Mouse (Mus musculus): Measurements from ENCODE around the gene Ppib.

The Ppib gene

DNA sequence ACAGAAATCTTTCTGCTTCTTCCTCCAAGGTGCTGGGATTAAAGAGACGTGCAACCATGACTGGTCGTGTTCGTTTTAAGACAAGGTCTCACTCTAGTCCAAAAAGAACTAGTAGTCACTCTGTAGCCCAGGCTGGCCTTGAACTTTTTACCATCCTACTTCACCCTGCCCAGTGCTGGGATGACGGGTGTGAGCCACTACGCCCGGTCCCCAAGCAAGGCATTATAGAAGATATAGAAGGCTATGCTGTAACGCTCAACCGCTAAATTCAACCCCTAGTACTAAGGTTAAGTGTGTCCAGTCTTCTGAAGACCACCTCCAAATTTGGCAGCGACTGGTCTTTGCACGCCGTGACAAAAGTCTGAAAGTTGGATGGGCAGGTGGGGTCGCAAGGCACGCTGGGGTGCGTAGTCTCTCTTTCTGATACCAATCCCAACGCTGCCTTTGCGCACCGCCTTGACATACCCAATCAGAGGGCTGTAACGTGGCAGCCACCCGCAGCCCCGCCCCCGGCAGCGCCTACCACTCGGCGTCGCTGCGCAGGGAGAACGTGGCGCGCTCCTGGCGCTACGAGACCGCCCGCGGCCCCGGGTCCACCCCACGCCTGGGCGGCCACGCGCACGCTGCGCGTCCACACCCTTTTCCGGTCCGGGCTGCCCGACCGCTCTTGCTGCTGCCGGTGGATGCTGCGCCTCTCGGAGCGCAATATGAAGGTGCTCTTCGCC lies at the start of gene Ppib:
Gene Ppib (plus strand): TSS at position 640 of the 725 bp plus-strand sequence.
- DNase-seq (ENCODE audit: low read depth, low spot score), result peak; percentile 93

DNA sequence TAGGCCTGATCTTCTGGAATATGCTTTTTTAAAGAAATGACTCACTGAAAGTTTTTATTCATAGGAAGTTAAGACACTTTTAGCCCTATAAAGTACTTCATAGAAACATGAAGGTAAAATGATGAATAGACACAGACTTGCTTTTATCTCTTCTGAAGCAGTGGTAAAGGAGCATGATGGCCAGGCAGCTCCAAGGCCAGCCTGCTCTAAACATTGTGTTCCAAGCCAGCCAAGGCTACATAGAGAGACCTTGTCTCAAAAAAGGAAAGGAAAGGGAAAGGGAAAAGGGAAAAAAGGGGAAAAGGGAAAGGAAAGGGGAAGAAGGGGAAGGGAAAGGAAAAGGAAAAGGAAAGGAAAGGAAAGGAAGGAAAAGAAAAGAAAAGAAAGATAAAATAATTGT lies 39.4 kb upstream of the Ppib start:
- DNase-seq (ENCODE audit: low read depth, low spot score), result no peak

DNA sequence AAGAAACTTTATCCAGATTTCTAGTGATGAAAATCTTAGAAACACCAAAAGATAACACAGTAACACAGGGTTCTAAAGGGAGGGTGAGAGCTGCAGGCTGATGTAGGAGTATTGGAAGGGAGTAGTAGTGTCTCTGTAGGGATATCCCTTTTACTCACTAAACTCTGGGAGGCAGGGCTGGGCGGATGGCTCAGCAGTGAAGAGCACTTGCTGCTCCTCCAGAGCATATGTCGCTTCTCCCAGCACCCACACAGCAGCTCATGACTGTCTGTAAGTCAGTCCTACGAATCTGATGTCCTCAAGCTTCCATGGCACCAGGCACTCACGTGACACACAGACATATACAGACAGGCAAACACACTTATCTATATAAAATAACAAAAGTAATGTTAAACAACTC lies 21.9 kb upstream of the Ppib start:
- DNase-seq (ENCODE audit: low read depth, low spot score), result no peak

DNA sequence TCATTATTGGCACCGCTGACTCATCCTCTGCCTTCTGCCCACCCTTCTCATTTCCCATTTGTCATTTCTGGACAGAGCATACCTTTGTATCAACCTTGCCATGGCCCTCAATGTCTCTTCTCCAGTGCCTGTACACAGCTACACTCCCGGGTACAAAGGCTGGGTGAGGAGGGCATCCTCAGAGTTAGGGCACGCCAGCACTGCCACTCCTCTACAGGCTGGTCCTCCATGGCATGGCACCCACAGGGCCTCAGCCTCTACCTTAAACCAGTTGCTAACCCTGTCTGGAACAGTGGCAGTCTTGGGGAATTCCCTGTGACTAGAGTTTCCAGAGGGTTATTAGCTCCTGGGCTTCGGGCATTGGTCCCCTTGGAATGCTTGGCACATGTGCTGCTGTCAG lies 21.4 kb upstream of the Ppib start:
- no peak for DNase-seq (ENCODE audit: low read depth, low spot score)

DNA sequence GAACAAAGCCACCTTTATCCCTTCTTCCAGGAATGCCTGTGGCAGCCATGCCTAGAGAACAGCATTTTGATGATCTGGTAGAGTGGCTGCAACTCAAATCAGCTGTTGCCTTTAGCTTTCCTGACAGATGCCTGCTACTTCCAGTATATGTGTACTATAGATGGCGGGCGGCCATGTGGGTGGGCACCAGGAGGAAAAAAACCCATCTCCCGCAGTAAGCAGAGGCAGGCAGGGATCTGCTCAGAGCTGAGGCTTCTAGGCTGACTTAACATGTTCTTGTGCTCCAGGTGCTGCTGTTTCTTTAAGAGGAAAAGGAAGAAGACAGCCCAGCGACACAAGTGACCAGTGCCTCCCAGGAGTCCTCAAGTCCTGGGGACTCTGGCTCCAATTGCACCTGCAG lies 20.7 kb upstream of the Ppib start:
- DNase-seq (ENCODE audit: low read depth, low spot score), result no peak

DNA sequence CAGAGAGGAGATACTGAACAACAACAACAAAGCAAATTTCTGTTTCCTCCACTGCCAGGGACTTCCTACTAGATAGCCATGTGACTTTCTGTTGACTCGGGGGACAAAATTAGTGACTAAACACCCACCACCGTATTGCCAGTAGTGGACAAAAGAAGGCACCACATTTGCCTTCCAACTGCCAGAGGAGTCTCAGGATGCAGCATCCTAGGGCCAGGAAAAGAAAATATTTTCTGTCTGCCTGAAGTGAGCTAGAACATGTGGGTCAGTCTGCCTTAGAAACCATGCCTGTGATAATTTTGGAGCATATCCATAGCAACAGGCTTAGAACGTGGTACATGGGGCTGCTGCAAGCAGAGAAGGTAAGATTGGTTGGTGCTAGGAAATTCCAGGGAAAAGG lies 19.2 kb upstream of the Ppib start:
- DNase-seq (ENCODE audit: low read depth, low spot score), result no peak

DNA sequence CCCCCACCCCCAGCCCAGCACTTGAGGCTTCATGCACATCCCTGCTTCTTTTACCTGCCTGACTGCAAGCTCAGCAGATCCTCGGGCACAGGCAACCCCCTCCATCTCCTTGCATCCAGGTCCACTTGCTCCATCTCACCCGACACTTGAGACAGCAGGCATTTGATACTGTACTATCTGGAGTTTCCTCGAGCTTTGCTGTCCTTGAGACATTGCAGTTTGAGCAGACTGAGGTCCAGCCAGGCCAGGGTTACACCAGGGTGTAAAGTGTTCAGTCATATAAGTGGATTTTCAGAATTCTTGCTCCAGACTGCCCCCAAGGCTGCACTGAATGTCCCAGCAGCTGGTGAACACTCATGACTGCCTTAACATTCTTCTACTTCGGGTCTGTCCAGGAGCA lies 17.7 kb upstream of the Ppib start:
- DNase-seq (ENCODE audit: low read depth, low spot score), result no peak

DNA sequence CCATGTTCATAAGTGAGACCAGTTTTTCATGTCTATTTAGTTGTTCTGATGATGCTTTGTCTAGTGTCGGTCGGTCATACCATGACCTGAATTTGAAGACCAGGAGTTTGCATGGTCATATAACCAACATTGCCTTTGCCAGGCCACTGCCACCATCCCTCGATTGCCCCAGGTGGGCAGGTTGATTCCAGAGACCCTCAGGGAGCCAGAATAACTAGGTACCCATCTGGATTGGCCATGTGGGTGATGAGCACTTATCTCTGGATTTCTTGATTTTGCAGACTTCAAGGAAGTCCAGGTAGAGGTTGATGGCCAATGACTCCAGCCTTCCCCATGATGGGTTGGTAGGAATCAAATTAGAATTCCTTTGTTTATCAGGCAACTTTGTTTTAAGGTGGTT lies 16.8 kb upstream of the Ppib start:
- DNase-seq (ENCODE audit: low read depth, low spot score), result no peak

DNA sequence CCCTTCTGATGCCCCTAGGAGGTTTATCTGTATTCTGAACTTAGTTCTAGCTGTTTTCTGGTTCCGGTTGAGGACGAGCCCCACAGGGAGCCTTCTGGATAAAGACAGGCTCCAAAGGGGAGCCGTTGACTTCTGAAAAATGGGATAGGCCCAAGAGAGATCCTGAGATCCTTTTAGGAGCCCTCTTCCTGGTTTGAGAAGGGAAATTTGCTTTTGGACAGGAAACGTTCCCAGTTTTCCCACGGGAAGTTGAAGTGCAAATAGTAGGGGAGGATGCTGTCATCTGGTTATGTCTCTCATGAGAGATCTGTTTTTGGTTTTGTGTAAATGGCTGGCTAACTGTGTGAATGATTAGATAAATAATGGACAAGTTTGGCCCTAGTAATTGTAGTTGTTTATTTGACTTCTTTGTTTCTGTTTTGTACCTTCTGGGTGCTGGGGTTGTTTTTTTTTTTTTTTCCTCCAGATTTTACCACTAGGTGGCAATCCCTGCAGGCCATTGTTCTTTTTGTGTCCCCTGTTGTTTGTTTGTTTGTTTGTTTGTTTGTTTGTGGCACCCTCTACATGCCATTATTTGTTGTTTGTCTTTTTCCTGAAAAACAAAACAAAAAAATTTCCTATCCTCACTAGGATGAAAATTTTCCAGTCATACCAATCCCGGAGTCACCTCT lies 10.0 kb upstream of the Ppib start:
- no peak for DNase-seq (ENCODE audit: low read depth, low spot score)

DNA sequence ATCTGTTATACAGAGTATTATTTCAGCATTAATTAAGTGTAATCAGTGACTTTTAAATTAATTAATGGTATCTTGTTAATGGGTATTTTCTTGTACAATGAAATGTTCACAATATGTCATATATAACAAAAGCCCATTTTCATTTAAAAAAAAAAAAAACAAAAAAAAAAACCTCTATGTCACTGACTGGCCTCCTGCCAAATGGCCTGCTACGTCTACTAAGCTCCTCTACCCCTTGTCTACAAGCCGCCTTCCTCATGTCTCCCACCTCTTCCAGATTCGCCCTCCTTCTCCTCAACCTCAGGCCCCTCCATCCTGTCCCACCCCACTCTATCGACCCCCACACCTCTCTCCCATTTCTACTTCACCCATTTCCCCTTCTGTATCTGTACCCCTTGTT lies 8.5 kb upstream of the Ppib start:
- no peak for DNase-seq (ENCODE audit: low read depth, low spot score)

DNA sequence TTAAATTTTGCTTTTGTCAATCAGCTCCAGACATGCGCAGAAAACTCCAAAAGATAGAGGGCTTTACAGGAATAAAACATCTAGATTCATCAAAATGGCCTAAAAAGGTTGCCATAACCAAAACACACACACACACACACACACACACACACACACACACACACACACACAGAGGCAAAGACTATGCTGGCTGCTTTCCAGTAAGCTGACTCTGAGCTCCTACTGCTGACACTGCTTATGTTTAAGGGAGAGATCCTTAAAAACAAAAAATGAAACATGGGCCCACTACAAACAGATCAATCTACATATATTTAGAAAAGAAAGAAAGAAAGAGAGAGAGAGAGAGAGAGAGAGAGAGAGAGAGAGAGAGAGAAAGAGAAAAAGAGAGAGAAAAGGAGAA lies 7.3 kb upstream of the Ppib start:
- no peak for DNase-seq (ENCODE audit: low read depth, low spot score)

DNA sequence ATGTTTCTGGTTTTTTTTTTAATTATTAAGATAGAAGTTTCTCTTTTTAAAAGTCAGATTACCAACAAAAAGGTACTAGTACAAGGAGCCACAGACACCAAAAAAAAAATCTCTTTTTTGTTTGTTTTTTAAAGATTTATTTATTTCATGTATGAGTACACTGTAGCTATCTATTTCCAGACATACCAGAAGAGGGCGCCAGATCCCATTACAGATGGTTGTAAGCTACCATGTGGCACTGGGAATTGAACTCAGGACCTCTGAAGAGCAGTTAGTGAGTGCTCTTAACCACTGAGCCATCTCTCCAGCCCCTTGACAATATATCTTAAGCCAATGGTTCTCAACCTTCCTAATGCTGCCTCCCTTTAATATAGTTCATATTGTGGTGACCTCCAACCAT lies 6.4 kb upstream of the Ppib start:
- DNase-seq (ENCODE audit: low read depth, low spot score), result no peak

DNA sequence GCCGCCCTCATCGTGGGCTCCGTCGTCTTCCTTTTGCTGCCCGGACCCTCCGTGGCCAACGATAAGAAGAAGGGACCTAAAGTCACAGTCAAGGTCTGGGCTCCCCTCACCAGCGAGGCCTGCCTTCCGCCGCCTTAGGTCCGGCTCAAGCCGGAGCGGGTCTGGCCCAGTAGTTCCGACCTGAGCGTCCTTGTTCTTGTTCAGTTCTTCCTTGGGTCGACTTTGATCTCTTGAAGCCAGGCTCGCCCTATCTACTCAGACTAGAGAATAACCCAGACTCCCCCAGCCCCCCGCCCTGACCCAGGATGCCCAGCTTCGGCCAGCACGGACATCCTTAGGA lies 256 bp downstream of the Ppib start:
- no peak for DNase-seq (ENCODE audit: low read depth, low spot score)

DNA sequence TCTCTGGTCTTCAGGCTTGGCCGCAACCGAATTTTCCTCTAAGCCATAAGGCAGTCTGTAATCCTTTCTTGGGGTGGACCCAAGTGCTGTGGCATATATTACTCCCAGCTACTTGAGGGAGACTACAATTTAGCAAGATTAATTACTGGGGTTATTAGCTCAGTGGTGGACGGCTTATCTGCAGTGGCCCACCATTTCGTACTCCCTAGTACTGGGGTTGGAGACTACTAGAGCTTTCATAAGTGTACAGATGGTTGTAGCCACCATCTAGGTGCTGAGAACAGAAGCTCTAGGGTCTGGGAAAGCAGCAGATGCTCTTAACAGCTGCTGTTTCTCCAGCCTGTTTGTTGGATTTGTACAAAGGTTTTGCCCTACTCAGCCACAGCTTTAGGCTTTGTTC lies 964 bp downstream of the Ppib start:
- no peak for DNase-seq (ENCODE audit: low read depth, low spot score)

DNA sequence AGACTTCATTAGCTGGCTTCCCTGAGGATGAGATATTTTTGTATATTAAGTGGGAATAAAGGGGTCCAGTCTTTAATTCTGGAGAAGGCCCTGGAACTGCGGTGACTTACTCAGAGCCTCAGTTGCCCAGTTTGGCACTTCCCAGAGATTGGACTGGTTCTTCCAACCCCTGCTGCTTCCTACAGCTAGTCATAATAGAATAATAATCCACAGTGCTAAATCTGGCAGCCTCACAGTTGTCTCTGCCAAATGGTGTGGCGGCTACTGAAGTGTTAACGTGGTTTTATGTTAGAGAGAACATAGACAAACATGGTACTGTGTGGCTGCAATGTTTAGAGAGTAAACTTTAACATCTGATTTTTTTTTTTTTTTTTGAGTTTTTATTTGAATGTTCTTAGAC lies 1.6 kb downstream of the Ppib start:
- no peak for DNase-seq (ENCODE audit: low read depth, low spot score)

DNA sequence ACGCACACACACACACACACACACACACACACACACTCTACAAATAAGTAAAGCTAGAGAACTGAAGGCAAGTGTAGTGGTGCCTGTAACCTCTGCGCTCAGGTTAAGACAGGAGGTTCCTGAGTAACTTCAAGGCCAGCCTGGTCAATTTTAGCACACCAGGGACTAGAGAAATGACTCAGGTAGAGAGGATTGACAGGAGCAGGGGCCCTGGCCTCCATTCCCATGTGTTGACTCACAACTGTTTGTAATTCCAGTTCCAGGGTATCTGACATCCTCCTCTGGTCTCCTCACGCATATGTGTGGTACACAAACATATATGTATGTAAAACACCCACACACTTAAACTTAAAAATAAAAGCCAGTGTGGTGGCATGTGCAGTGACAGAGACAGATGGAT lies 3.4 kb downstream of the Ppib start:
- DNase-seq (ENCODE audit: low read depth, low spot score), result no peak

DNA sequence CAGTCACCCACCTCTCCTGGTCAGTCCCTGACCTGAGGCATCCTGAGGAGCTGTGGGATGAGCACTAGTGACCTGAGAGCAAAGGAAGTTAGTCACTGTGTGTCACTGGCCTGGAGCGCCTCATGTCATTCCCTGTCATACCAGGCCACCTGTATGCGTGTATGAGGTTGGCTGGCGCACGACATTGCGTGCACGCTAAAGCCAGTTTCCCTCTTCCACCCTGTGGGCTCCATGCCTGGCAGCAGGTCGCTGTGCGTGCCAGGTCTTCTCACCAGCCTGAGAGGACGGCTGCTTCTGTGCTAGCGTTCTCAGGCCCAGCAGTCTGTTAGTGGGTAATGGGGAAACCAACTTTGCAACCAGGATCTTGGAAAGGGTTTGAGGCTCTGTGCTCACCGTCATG lies 4.3 kb downstream of the Ppib start:
- no peak for DNase-seq (ENCODE audit: low read depth, low spot score)

DNA sequence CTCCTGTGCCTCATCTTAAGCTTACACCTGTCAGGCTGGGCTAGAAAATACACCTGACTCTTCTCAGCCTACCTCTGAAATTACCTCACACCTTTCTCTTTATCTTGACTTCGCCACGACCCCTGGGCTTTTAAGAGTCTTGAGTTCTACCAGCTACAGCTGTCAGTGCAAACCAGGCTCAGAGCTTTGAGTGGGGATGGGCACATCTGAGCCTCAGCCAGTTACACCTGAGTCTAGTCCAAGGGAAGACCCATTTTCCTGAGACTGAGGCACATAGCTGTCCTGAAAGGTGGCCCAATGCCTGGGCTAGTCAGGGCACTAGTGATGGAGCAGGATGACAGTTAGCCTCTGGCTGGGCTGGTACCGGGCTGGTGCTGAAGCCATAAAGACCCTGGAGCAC lies 6.8 kb downstream of the Ppib start:
- DNase-seq (ENCODE audit: low read depth, low spot score), result no peak

DNA sequence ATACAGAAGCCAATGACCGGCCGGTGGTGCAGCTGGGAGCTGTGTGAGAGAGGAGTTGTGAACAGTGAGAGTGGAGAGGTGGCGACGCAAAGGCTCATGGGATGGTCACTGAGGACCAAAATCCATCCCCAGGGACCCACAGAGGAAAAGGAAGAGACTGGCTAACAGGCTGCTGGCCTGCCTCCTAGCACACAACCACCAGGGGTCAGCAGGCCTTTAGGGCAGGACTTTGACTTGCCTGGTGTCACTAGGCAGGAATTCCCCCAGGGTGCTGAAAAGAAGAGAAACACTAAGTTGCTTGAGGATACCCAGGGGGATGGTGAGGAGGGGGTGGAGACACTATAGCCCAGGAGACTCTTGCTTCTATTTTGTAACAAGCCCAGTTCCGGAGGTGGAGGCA lies 7.5 kb downstream of the Ppib start:
- DNase-seq (ENCODE audit: low read depth, low spot score), result peak; percentile 42

DNA sequence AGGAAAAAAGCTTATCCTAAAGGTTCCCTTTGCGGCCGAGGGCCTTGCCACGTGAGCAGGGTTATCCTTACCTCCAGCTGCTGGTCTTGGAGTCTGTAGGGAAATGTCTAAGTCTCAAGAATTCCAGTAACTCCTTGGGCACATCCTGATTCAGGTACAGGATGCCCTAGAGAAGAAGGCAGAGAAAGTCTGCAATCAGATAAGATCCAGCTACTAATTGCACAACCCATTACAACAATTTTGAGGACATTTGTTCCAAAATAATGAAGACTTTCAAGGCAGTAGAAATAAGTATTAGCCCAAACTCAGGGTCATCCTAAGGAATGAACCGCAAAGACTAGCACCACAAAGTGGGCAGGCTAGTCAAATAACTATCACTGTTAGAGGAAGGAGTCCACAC lies 8.0 kb downstream of the Ppib start:
- no peak for DNase-seq (ENCODE audit: low read depth, low spot score)

DNA sequence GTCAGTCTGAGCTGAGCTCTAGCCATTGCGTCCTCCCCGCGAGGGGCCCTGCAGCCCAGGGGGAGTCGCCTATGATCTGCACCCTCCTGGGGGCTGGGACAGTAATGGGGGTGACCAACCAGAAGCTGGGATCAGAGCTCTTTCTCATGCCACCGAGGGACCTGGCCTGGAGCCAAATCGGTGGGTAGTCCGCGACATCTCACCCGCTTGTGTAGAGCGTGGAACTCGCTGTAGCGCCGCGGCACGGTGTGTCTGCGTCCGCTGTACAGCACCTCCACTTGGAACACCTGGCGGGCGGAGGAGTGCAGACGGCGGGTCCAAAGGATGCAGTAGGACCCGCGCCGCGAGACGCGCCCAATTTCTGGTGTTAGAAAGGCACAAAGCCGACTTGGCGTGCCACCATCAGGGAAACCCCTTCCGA lies 9.0 kb downstream of the Ppib start:
- no peak for DNase-seq (ENCODE audit: low read depth, low spot score)

DNA sequence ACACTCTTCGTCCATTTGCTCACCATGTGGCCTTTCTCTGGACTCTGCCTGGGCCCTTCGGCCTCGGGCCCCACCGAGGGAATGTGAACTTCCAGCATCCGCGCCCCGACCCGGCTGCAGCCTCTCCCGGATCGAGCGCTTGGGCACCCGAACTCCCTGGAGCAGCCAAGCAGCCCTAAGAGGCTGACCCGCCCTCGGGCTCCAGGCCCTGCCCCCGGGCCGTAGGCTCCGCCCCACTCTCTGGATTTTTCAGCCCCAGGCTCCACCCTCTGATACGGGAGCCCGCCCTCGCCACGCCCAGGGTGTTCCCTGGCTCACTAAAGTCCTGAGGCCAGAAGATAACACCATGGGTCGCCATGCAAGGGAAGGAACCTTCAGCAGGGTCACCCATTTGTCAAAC lies 9.6 kb downstream of the Ppib start, which contains the start of gene Snx22:
Gene Snx22 (minus strand): TSS at position 137 of the 400 bp plus-strand sequence.
- peak; percentile 52 for DNase-seq (ENCODE audit: low read depth, low spot score)

DNA sequence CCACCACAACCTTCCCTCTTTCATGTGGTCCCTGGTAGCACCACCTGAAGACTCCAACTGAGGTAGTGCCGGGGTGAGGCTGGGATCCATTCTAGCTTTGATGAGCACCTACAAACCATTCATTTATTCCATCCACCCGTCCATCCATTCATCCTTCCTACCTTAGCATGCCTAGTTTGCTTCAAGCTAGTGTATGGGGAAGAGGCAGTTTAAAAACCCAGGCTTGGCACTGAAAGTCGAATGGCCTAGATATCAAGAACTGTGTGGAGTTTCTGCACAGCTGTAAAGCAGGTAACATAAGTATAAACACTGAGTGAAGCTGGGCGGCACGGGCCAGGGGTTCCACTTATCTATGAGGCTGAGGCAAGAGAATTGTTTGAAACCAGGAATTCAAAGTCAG lies 10.1 kb downstream of the Ppib start:
- no peak for DNase-seq (ENCODE audit: low read depth, low spot score)

DNA sequence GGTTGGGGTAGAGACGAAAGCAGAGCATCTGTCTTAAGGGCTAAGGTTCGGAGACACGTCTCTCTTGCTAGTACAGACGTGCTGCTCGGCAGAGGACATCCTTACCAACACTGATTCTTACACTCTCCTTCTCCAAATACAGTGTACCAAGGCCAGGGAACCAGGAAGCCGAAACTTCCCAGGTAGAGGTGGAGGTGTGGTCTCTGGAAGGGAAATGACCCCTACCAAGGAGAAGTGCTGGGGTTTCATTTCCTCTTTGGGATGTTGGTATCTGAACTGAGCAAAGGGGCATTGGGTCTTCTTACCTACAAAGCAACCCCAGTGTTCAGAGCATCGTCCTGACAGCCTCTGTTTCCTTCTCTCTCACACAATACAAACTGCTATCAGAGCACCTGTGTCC lies 12.7 kb downstream of the Ppib start:
- no peak for DNase-seq (ENCODE audit: low read depth, low spot score)
